Mouse (Mus musculus) forebrain, embryonic 13.5 days (tissue): ENCODE results near the gene Bora. TPM values are rescaled to one million over a fixed set of nuclear protein-coding genes. Genes with fewer than 3 reads are reported as not detected.

ENCODE experiments used
- polyA plus RNA-seq: library from polyadenylated mRNA; unstranded; fragments of >200 nt; fragmentation: Nextera tagmentation; extraction: Ambion mirVana; gene quantifications from 2 replicates; pipeline ENCODE4 v1.2.1, GENCODE M21; 2015

Gene Bora
- polyA plus RNA-seq, 1 experiment from 2014 or later = 50.4 TPM

Other genes with a start within 250 kb of the Bora start
- 0.74 TPM in 1 of 2 replicates, not detected in the other for gene Rpl36a-ps1, start 51.9 kb upstream of the Bora start, polyA plus RNA-seq
- gene Mzt1, start 88 bp upstream of the Bora start, polyA plus RNA-seq = 131 and 146 TPM in 2 replicates
- gene Pibf1, start 53.2 kb downstream of the Bora start, polyA plus RNA-seq = 21.2 and 21.6 TPM in 2 replicates
- 24.8 and 29.8 TPM in 2 replicates for gene Dis3, start 53.5 kb downstream of the Bora start, polyA plus RNA-seq